Mouse (Mus musculus): Measurements from ENCODE around the gene Tnfrsf14. TPM values are rescaled to one million over a fixed set of nuclear protein-coding genes. Genes with fewer than 3 reads are reported as not detected.

Gene Tnfrsf14
- 10 to 100 TPM in 1 of 2 experiments, 1 to 10 TPM in 1; 7.7 to 10.2 TPM for polyA plus RNA-seq (2017; shearing (Covaris generic))

GRCm38 (mm10) chr4:154928395-154929087, at the start of gene Tnfrsf14:
Tnfrsf14 (minus strand) TSS chr4:154928563.

GRCm38 (mm10) chr4:154963901-154964580, 35.7 kb upstream of the Tnfrsf14 start, which contains the start of gene Pank4:
Pank4 (plus strand) TSS chr4:154964123.

GRCm38 (mm10) chr4:154960690-154961225, 32.4 kb upstream of the Tnfrsf14 start, which contains the start of gene Hes5:
Hes5 (plus strand) TSS chr4:154960923.

GRCm38 (mm10) chr4:154898506-154899446, 29.6 kb downstream of the Tnfrsf14 start, which contains the start of gene Fam213b:
Fam213b (minus strand) TSS chr4:154899135.

Other genes starting within 250 kb of the Tnfrsf14 start
- under 1 TPM in 1 of 2 experiments, not detected in 1; 0.38 TPM for gene Ttc34, start 91.1 kb downstream of the Tnfrsf14 start, polyA plus RNA-seq (2017; shearing (Covaris generic))
- gene Mmel1, start 59.0 kb downstream of the Tnfrsf14 start, polyA plus RNA-seq (2017; shearing (Covaris generic)) = not detected
- 1 to 10 TPM; 4.6 to 7.9 TPM for gene Fam213b, start 29.4 kb downstream of the Tnfrsf14 start, polyA plus RNA-seq (2017; shearing (Covaris generic))
- gene Hes5, start 32.4 kb upstream of the Tnfrsf14 start, polyA plus RNA-seq (2017; shearing (Covaris generic)) = 1 to 10 TPM in 1 of 2 experiments, not detected in 1; 2.0 TPM
- 10 to 100 TPM; 37.2 to 56.9 TPM for gene Pank4, start 35.6 kb upstream of the Tnfrsf14 start, polyA plus RNA-seq (2017; shearing (Covaris generic))
- gene Plch2, start 128.2 kb upstream of the Tnfrsf14 start, polyA plus RNA-seq (2017; shearing (Covaris generic)) = under 1 TPM in 1 of 2 experiments, not detected in 1; 0.05 TPM
- 10 to 100 TPM; 11.0 to 11.5 TPM for gene Pex10, start 138.5 kb upstream of the Tnfrsf14 start, polyA plus RNA-seq (2017; shearing (Covaris generic))
- 100 to 1,000 TPM; 191 to 203 TPM for gene Rer1, start 157.8 kb upstream of the Tnfrsf14 start, polyA plus RNA-seq (2017; shearing (Covaris generic))
- gene Morn1, start 158.0 kb upstream of the Tnfrsf14 start, polyA plus RNA-seq (2017; shearing (Covaris generic)) = 1 to 10 TPM; 1.3 to 2.3 TPM